Mouse (Mus musculus) right cerebral cortex, postnatal 10 days (tissue): ENCODE measurements around the gene Krt35.
A peak's percentile ranks its signal among the peaks of the same experiment; 100 is the strongest.

Experiments used
- DNase-seq, 2 experiments: peaks; one replicate each; pipeline ENCODE4 v3.0.0; 2021; ENCODE audit warnings: low spot score in 2 of 2

Gene Krt35

DNA sequence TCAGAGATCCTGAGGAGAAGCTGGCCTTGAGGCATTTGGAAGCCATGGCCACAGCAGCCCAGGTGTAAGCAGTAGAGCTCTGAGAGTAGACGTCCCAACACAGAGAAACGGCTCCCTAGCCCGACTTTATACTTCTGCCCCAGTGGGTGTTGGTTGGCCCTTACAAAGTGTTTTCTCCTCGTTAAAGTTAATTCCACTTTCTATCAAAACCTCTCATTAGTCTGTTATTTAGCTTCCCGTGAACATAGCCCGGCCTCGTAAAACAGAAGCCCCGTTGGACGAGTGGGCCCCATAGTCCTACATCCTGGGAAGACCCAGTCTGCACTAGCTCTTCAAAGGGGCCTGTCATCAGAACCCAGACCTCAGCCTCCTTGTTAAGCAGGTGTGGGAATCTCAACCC lies at the start of gene Krt35:
Krt35 (minus strand) TSS at position 101 of the 400 bp plus-strand sequence.
- DNase-seq: no peak

DNA sequence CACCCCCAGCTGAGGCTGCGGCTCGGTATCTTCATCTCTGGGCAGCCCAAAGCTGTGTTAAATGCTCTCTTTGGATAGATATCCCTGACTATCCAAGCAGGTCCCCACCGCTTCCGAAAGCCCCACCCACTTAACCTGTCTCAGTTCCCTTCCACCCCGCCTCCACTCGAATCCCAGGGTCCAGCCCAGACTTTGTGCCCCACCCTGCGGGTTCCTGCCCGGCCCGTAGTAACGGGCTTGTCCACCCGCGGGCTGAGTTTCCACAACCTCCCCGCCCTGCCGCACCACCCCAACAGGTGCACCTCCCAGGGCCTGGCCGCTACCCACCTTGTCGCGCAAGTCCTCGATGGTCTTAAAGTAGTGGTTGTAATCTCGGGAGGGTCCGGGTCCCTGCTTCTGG lies 49.1 kb upstream of the Krt35 start:
- DNase-seq: no peak

DNA sequence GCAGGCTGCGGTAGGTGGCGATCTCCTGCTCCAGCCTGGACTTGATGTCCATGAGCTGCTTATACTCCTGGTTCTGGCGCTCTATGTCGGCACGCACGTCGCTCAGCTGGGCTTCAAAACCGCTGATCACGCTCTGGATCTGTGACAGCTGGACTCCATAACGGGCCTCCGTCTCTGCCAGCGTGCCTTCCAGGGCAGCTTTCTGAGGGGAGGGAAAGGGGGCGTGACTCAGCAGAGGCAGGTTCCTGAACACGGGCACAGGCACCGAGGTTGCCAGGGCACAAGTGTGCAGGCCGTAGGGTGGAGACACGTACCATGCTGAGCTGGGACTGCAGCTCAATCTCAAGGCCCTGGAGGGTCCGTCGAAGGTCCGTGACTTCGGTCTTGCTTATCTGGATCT lies 44.9 kb upstream of the Krt35 start:
- no peak for DNase-seq

DNA sequence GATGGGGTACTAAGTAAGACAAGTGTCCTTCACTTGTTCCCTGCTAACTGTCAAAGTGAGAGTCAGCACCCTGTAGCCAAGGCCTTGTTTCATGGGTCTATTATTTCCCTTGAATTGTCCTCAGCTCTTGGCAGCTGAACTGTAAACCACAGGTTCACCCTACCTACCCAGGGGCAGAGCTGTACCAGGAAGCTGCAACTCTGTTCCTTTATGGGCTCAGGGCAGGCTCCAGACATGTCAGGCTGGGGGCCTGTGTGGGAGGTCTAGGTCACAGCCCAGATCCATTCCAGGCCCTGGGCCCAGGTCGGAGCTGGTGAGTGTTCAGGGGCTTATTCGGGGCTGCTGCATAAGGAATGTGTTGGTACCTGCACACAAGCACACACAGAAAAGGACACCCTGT lies 43.4 kb upstream of the Krt35 start:
- no peak for DNase-seq

DNA sequence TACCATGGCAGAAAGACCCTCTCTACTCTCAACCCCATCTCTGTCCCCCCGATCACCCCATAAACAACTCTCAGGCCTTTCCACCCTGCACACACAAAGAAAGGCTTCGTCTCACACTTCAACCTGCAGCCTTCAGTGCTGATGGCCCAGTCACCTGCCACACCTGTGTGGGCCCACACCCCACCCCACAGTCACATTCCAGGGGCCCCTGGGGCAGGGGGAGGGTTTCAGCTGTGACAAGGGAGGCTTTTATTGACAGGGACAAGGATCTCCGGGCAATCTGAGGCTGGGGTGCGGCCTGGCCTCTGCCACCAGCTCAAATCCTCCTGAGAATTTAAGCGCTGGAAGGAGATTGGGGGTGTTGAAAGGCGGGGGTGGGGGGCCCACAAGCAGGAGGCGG lies 42.8 kb upstream of the Krt35 start:
- no peak for DNase-seq

DNA sequence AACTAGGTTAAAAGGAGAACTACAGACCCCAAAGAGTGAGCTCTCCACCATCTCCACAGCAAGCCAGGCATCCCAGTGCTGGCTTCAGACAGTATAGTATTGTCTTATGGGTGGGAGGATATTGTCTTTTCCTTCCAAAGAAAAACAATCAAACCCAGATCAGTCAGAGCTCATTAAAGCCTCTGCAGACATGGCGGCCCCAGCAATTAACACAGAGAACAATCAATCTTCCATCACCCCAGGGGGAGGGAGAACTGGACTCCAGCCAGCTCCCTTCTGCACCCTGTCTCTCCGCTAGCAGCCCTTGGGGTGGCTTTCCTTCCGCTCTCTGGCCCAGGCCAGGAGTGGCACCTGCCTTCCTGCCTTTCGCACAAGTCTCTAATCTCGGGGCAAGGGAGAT lies 41.7 kb upstream of the Krt35 start:
- peak in 1 of 2 experiments; percentile 32 for DNase-seq

DNA sequence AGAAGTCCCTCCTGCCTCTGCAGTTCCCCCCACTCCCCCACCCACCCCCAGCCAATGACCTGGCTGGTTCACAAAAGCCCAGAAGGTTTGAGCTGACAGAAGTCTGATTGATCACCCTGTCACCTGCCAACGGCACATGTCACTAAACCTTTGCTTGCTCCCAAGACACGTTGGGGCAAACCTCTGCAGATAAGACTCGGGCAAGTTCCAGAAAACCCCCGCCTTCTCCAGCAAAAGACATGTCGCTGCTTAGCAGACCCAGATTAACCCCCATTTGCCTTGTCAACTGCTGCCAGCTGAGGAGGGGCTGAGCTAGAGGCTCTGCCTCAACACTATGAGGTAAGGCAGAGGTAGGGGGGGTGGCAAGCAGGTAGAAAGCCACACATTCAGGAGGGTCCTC lies 40.5 kb upstream of the Krt35 start:
- DNase-seq: no peak

DNA sequence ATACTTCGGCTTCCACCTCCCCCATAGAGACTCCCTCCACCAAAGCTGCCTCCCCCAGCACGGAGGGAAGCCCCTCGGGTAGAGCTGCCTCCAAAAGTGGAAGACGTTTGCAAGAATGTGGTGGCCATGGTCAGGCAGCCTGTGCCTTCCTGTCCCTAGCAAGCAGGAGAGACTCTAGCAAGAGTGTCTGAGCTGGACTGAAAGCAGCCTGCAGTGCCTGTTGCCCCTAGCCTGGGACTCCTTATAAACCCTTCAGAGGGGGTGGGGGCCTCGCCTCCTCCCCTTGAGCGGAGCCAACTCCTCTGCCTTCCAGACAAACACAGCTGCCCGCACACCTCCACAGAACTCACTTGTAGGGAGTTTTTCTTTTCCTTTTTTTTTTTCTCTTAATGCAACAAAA lies 39.7 kb upstream of the Krt35 start, which contains the start of gene Krt15:
Krt15 (minus strand) TSS at position 198 of the 400 bp plus-strand sequence.
- DNase-seq: no peak

DNA sequence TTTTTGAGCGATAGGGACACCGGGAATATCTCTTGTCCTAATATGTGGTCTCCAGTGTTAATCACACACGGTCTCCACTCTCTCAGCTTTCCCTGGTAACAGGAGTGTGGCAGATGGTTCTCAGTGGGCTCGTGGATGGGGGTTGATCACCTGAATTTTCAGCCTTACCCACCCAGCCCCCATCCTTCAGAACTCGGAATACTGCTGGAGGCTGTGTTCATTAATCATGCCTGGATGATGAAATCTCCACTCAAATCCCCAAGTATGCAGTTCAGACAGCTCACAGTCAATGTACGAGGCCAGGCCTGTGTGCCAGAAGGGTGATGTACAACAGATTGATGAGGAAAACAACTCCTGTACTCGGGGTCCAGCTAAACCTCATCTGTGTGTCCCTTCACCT lies 28.9 kb upstream of the Krt35 start:
- DNase-seq: no peak

DNA sequence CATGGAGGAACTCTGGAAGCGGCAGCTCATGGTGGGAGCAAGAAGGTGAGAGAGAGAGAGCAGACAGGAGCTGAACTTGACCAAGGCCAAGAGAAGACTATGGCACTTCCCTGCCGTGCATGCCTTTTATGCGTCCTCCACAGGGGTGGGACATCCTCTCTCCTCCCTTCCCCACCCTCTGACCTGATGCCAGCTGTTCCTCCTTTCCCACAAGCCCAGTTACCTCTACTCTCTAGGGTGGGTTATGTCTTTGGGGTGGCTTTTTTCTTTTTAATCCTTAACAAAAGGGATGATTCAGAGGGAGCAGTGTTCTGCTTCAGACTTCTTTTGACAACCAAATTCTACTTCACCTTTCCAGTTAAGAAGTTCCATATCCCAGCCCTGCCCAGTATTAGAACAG lies 25.4 kb upstream of the Krt35 start, which contains the start of gene Krt13:
Krt13 (minus strand) TSS at position 101 of the 400 bp plus-strand sequence.
- no peak for DNase-seq

DNA sequence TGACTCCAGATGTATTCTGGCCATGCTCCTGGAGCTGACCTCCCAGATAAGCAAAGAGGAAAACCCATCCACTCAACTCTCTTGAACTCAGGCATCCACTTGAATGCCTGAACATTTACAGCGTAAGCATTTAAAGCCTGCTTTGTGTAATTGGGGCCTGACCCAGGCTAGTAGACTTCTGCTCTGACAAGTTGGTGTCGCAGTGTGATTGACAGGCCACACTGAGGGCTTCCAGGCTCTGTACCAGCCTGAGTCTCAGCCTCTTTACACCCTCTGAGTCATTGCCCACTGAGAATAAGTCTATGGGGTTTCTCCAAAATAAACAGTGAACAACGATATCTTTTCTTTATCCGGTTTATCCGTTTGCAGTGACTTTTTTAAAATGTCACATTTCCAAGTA lies 24.3 kb upstream of the Krt35 start:
- DNase-seq: no peak

DNA sequence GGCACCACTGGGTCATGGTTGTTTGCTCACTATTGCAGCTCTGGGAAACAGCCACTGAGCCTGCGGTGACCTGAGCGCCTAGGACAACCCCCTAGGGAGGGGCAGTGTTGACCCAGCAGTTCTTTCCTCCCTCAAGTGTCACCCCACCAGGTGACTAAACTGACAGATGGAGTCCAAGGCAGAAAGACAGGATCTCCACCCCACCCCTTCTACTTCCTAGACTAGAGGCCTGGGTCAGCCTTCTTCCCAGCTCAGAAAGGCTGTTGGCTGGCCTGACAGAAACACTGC lies 17.6 kb upstream of the Krt35 start:
- DNase-seq: no peak

DNA sequence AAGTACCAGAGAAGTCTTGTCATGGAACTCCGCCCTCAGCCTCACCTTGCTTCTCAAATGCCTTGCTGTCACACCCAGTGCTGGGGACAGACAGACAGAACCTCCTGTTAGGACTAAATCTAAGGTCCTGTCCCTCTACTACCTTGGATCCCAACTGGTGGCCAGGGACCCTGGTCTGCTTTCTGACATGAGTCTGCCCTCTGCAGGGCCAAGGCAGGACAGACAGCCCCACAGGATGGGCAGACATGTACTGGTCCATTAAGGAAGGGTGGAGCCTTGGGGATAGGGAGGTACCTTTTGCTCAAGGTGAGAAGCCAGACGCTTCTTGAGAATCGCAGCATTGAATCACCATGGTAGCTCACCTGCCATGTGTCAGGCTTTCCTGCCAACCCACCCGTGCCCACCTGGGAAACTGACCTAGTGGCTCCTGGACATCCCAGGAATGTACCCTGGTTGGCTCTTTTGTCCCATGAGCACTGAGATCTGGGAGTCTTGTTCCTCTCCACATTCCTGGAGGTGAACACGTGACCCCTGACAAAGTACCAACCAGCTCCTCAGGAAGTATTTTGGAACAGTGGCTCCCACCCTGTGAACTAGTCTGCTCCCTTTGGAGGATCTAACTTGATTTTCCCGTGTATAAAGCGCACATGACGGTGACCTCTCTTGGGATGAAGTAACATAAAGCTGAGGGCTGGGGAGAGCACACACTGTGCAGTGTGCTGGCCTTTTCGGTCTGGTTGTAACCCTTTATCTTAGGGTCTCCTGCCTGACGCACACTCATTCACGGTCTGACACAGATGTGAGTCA lies 17.1 kb upstream of the Krt35 start:
- DNase-seq: no peak

DNA sequence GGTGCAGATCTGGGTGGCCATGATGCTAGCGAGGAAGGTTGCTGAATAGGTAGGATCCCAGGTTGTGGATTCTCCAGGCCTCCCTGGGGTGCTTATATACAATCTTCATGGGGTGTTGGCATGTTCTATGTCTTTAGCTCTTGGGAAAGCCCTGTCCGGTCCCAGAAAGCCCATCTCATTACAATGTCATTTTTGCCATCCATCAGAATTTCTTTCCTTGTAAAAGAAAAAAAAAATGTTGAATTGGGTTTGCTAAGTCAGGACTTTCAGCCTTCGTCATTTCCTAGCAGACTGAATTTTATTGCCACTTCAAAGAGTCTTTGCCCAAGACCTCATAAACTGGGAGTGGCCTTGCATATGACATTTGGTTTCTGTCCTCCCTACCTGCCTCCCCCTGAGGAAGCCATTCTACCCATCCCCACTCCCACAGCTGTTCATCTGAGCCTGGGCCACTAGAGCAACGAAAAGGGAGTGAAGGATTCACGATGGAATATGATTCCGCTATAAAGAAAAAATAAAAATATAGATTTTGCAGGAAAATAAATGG lies 9.6 kb upstream of the Krt35 start, which contains the start of gene Krt36:
Krt36 (minus strand) TSS at position 51 of the 547 bp plus-strand sequence.
- DNase-seq: no peak

DNA sequence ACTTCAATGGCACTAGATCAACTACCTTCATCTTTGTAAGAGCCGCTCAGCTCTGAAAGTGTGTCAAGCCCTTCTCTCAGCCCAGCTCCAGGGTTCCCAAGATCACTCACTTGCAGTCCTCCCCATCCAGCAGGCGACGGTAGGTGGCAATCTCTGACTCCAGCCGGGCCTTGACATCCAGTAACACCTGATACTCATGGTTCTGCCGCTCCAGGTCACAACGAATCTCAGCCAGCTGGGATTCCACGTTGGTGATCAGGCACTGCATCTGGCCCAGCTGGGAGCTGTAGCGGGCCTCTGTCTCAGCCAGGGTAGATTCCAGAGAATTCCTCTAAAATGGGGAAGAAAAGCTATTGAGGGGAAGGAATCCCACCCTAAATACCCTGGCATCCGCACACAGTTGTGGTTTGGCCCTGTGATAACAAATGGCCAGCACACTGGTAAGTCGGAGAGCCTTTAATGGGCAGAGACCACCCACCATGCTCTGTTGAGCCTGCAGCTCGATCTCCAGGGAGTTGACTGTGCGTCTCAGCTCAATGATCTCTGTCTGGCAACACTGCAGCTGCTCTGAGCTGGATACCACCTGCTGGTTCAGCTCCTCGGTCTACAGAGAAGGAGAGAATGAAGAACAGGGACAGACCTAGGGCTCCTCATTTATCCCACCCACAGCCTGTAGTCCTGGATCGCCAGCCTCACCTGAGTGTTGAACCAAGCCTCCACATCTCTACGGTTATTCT lies 6.8 kb upstream of the Krt35 start:
- no peak for DNase-seq

DNA sequence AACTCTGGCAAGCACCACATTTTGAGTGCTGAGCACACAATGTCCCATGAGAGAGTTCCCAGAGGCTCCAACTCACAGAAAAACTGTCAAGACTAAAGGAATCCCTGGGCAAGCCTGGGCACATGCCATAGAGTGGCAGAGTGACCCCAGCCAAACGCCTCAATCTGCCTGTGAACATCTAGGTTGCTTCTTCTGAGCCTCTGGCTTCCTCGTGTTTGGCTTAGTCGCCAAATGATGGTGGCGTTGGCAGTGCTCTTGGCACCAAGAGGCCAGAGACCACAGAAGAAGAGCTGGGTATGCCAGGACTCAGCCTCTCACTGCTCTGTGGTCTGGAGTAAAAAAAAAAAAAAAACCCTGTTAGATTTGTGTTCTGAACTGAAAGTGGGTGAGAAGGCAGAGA lies 4.3 kb upstream of the Krt35 start:
- peak in 1 of 2 experiments; percentile 28 for DNase-seq

DNA sequence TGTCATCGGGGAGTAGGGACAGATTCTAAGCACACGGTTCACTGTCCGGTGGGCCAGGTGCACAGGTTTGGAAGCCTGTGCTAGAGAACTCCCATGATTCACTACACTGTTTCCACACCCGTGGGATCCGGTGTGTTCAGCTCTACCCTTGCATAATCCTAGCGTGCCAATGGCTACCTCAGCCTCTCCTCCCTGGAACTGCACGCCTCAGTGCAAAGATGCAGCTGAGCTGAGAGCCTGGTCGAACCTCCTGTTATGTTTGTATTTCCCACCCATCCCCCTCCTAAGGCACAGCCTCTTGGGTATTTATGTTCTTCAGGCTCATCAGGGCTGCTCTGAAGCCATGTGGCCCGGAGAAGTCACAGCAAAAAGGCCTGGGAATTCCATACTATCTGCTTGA lies 1.8 kb upstream of the Krt35 start:
- DNase-seq: no peak

DNA sequence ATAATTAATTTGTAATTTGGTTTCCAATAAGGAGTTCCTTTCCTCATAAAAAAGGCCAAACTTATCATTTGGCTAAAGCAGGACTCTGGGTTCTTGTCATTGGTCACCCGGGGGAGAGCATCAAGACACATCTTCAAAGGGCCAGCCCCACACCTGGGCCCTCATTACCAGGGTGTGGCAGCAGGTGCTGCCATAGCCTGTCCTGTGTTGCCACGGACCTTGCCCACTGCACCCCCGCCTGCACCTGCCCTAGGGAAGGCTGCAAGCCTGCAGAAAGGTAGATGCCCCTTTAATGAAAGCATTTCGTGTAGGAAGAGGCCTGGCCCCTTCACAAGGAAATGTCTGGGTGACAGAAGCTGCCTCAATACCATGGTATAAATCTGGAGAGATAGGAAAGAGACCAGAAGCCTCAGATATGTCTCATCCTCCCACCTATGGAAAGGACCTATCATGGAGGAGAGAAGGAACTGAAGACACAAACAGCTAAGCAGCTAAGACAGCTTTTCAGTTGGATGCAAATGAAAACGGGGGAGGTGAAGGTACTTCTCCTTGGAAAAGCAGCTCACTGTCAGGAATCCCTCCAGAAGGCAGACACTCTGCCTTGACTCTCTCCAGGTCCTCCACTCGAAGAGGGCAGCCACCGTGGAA lies 7.5 kb downstream of the Krt35 start:
- no peak for DNase-seq

DNA sequence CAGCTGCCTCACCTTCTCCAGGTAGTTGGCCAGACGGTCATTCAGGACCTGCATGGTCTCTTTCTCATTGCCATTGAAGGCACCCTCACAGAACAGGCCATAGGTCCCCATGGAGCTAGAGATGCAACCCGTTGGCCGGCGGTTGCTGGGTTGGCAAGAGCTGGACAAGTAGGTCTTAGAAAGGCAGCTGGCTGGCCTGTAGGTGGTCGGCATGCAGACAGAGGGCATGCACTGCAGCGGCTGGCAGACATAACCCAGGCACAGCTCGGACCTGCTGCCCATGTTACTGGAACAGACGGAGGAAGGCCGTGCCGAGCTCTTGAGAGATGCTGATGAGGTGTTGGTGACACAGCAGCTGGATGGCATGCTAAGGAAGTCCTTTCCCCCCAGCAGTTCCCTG lies 8.2 kb downstream of the Krt35 start, which contains the start of gene Krt32:
Krt32 (minus strand) TSS at position 366 of the 400 bp plus-strand sequence.
- no peak for DNase-seq

DNA sequence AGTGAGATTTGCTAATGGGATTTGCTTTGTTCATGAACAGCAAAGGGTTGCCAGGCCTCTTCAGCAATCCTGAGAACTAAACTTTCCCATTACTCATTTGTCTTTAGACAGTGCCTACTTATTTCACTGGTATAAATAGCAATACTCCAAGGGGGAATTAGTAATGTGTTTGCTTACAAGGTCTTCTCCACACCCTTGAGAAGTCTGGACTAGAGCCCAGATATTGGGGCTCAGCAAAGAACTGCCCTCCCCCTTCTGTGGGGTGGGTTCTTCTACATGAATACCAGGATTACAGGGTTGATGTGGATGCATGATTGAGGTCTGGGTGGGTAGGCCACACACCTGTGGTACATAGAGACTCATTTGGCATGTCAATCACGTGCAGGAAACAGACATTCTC lies 22.2 kb downstream of the Krt35 start:
- no peak for DNase-seq

DNA sequence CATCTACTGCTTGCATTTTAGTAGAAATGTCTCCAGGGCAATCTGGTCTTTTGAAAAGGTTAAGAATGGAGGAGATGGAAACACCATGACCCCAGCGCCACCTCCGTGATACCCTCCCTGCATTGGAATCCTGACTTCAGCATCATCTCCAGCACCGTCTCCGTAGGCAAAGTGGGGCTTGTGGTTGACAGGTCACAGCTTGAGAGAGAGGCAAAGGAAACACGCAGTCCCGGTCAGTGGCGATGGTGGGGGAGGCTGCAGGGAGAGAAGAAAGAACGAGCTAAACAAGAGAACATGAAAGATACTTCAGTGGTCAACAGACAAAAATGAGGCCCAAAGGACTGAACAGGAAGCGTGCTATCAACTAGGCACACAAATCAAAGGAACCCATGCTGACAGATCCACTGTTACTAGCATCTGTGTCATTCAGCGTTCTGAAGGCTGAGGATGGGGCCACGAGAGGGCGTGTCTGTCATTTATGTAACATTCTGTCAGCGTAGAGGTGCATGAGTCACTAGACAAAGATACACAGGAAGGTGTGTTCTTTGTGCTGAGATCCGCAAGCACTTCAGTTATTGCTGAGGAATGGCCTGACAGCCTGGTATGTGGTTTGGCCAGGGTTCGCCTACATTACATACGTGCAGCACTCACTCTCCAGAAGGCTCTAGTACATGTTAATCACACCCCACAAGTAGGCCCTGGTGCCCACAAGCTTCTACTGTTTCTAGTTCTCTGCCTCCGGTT lies 28.6 kb downstream of the Krt35 start:
- no peak for DNase-seq
